Mouse (Mus musculus): ENCODE measurements around the gene Kncn. TPM values are rescaled to one million over a fixed set of nuclear protein-coding genes. Genes with fewer than 3 reads are reported as not detected.

Kncn gene
- polyA plus RNA-seq, 1 experiment from 2014 or later, result not detected

DNA sequence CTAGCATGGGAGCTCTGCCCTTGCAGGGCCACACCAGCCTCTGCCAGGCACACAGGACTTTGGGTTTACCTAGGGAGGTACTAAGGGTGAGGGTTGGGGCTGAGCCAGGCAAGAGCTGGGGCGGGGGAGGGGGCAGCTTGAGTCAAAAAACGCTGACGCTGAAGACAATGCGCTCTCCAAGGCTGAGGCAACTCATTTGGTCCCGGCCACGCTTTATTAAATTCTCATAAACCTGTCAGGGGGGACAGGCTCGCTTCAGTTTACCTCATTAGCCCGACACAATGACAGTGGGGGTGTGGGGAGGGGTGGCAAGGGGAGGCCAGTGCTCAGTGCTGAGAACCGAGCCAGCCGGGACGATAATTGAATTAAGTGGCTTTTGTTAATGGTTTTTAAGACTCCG lies 20.2 kb downstream of the Kncn start:
- Histone ChIP-seq H3K9me3 (ENCODE audit: control insufficient read depth, low read depth, low read length) (no peaks in the 10 kb centered on the region), H3K36me3 (ENCODE audit: control insufficient read depth, insufficient read depth, low read length) (no peaks in the 10 kb centered on the region), H3K27me3 (ENCODE audit: control insufficient read depth, insufficient read depth, low read length) (peaks cover 5% of the 10 kb centered on the region; the same call in 1 of the 2 replicates), H3K27ac (ENCODE audit: low read length) (no peak overlapping the region), H3K9ac (replicated peaks; ENCODE audit: low read depth, low read length) (no peak overlapping the region), H3K4me3 (ENCODE audit: low read depth, low read length) (no peak overlapping the region), H3K4me1 (ENCODE audit: control insufficient read depth, insufficient read depth, low read length) (no peaks in the 10 kb centered on the region), H3K4me2 (replicated peaks; ENCODE audit: low read depth, low read length) (no peak overlapping the region)
- 10% methylated on average over 12 of the region's 12 CpGs for WGBS
- no peak for ATAC-seq (ENCODE audit: insufficient number of reproducible peaks, insufficient read depth, low FRiP score, low read depth)

DNA sequence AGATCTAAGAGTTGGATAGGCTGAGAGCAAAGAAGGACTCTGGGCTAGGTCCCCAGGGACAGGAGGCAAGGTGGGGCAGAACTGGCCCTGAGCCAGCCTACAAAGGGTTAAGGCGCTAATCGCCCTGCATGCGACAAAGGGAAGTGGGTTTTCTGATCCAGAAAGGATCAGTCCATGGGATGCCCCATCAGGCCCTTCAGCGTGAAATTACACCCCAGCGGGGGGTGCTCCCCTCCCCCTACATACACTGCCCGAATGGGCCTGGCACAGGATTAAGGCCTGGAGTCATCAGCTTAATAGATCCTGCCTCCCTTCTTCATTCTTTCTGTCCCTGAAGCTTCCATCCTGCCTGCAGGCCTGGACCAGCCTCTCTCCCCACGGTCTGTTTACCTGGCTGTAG lies 21.5 kb downstream of the Kncn start:
- Histone ChIP-seq H3K4me2 (replicated peaks; ENCODE audit: low read depth, low read length) (no peak overlapping the region), H3K27ac (ENCODE audit: low read length) (no peak overlapping the region), H3K4me3 (ENCODE audit: low read depth, low read length) (no peak overlapping the region), H3K4me1 (ENCODE audit: control insufficient read depth, insufficient read depth, low read length) (no peaks in the 10 kb centered on the region), H3K9me3 (ENCODE audit: control insufficient read depth, low read depth, low read length) (no peaks in the 10 kb centered on the region), H3K27me3 (ENCODE audit: control insufficient read depth, insufficient read depth, low read length) (peaks cover 5% of the 10 kb centered on the region; the same call in 1 of the 2 replicates), H3K9ac (replicated peaks; ENCODE audit: low read depth, low read length) (no peak overlapping the region), H3K36me3 (ENCODE audit: control insufficient read depth, insufficient read depth, low read length) (no peaks in the 10 kb centered on the region)
- no peak for ATAC-seq (ENCODE audit: insufficient number of reproducible peaks, insufficient read depth, low FRiP score, low read depth)
- 13% methylated on average over 7 of the region's 7 CpGs for WGBS

DNA sequence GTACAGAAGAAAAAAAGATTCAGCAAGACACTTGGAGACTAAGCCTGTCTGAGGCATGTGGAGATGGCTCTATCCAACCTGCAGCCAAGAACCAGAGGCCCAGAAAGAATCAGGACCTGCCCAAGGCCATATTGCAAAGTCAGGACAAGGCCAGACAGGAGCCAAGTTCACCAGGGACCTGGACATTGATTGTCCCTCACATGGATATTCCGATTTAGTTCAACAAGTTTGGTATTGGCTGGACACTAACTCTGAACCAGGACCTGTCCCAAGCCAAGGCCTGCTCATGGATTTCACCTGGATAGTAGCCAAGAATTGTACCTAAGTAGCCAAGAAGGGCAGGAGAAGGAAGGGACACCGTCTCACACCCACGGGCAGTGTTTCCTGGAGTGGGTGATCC lies 22.6 kb downstream of the Kncn start:
- Histone ChIP-seq H3K4me1 (ENCODE audit: control insufficient read depth, insufficient read depth, low read length) (no peaks in the 10 kb centered on the region), H3K4me2 (replicated peaks; ENCODE audit: low read depth, low read length) (no peak overlapping the region), H3K36me3 (ENCODE audit: control insufficient read depth, insufficient read depth, low read length) (no peaks in the 10 kb centered on the region), H3K4me3 (ENCODE audit: low read depth, low read length) (no peak overlapping the region), H3K9me3 (ENCODE audit: control insufficient read depth, low read depth, low read length) (no peaks in the 10 kb centered on the region), H3K27me3 (ENCODE audit: control insufficient read depth, insufficient read depth, low read length) (peaks cover 5% of the 10 kb centered on the region; the same call in 1 of the 2 replicates), H3K9ac (replicated peaks; ENCODE audit: low read depth, low read length) (no peak overlapping the region), H3K27ac (ENCODE audit: low read length) (no peak overlapping the region)
- WGBS, result 83% methylated on average over 3 of the region's 3 CpGs
- no peak for ATAC-seq (ENCODE audit: insufficient number of reproducible peaks, insufficient read depth, low FRiP score, low read depth)

DNA sequence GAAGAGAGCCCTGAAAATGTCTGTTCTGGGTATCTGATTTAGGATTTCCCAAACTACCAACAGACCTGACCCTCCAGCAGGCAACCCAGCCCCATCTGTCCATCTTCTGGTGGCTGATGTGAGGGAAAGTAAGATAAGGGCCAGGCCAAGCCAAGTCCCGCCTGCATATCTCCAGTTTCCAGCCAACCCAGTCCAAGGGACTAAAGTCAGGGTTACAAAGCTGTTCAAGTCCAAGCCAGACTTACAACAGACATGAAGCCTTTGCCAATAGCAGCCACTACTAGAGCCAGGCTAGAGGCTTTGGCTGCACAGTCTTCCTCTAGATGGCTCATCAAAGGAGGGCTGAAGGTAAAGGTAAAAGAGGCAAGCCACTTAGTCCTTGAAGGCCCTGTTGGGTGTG lies 23.8 kb downstream of the Kncn start:
- Histone ChIP-seq H3K36me3 (ENCODE audit: control insufficient read depth, insufficient read depth, low read length) (no peaks in the 10 kb centered on the region), H3K9me3 (ENCODE audit: control insufficient read depth, low read depth, low read length) (no peaks in the 10 kb centered on the region), H3K4me2 (replicated peaks; ENCODE audit: low read depth, low read length) (no peak overlapping the region), H3K4me1 (ENCODE audit: control insufficient read depth, insufficient read depth, low read length) (no peaks in the 10 kb centered on the region), H3K4me3 (ENCODE audit: low read depth, low read length) (no peak overlapping the region), H3K27me3 (ENCODE audit: control insufficient read depth, insufficient read depth, low read length) (peaks cover 5% of the 10 kb centered on the region; the same call in 1 of the 2 replicates), H3K27ac (ENCODE audit: low read length) (no peak overlapping the region), H3K9ac (replicated peaks; ENCODE audit: low read depth, low read length) (no peak overlapping the region)
- 72% methylated on average over 1 of the region's 1 CpGs for WGBS
- ATAC-seq (ENCODE audit: insufficient number of reproducible peaks, insufficient read depth, low FRiP score, low read depth), result no peak

DNA sequence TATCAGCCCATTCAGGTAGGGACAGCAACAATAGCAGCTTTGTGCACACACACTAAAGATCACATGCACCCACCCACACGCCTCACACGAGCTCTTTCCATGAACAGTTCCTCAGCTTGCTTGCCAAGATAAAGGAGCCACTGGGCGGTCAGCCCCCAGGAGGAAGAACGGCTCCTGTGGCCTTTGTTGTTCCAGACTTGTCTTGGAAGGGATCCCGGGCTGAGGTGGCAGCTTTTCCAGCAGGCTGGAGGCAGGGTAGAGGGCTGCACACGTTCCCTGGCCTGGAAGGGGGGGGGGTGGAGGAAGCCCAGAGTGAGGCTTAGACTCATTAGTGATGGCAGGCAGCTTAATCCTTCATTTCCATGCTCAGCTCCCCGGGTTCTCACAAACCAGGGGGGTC lies 24.4 kb downstream of the Kncn start:
- Histone ChIP-seq H3K4me1 (ENCODE audit: control insufficient read depth, insufficient read depth, low read length) (no peaks in the 10 kb centered on the region), H3K27me3 (ENCODE audit: control insufficient read depth, insufficient read depth, low read length) (peaks cover 5% of the 10 kb centered on the region; the same call in 1 of the 2 replicates), H3K27ac (ENCODE audit: low read length) (no peak overlapping the region), H3K4me2 (replicated peaks; ENCODE audit: low read depth, low read length) (no peak overlapping the region), H3K9me3 (ENCODE audit: control insufficient read depth, low read depth, low read length) (no peaks in the 10 kb centered on the region), H3K9ac (replicated peaks; ENCODE audit: low read depth, low read length) (no peak overlapping the region), H3K4me3 (ENCODE audit: low read depth, low read length) (no peak overlapping the region), H3K36me3 (ENCODE audit: control insufficient read depth, insufficient read depth, low read length) (no peaks in the 10 kb centered on the region)
- ATAC-seq (ENCODE audit: insufficient number of reproducible peaks, insufficient read depth, low FRiP score, low read depth), result no peak
- WGBS, result 23% methylated on average over 7 of the region's 7 CpGs

DNA sequence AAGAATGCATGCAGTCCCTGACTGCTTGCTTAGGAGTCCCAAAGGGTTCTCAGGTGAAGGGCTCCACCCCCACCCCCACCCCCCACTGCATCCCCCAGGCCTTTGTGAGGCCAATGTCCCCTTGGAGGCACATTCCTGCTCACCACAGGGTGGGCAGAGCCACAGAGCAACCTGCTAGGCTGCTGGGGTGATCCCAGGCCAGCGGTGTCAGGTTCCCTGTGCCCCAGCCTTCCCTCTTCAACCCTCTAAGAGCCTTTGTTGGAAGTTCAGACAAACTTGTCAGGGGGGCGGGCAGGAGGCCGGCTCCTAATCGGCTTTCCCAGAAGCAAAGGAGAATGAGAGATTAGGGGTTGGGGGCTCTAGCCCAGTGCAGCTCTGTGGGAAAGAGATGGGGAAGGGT lies 27.4 kb downstream of the Kncn start:
- WGBS, result 11% methylated on average over 4 of the region's 4 CpGs
- no peak overlapping the region for H3K27ac ChIP-seq (ENCODE audit: low read length)
- H3K27me3 ChIP-seq (ENCODE audit: control insufficient read depth, insufficient read depth, low read length), result peaks cover 2% of the 10 kb centered on the region; the same call in 1 of the 2 replicates

DNA sequence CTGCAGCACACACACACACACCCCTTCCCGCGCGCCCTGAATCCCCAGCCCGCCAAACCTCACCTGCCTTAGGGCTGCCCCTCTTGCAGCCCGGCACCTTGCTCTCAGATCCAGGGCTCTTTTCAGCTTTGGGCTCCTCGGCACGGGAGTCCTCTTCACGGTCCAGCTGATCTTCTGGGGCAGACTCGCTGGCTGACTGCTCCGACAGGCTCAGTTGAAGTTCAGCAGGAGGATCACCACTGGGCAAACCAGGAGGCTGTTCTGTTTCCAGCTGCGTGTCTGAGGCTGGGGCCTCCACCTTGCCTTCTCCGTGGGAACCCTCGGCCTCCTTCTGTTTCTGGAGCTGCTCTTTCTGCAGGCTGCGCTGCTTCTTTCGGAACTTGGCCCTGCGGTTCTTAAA lies 35.7 kb downstream of the Kncn start:
- Histone ChIP-seq H3K9me3 (ENCODE audit: control insufficient read depth, low read depth, low read length) (no peaks in the 10 kb centered on the region), H3K4me3 (ENCODE audit: low read depth, low read length) (no peak overlapping the region), H3K27me3 (ENCODE audit: control insufficient read depth, insufficient read depth, low read length) (peaks cover 10% of the 10 kb centered on the region; the same call in 1 of the 2 replicates), H3K4me1 (ENCODE audit: control insufficient read depth, insufficient read depth, low read length) (no peaks in the 10 kb centered on the region), H3K27ac (ENCODE audit: low read length) (no peak overlapping the region), H3K9ac (replicated peaks; ENCODE audit: low read depth, low read length) (no peak overlapping the region), H3K4me2 (replicated peaks; ENCODE audit: low read depth, low read length) (no peak overlapping the region), H3K36me3 (ENCODE audit: control insufficient read depth, insufficient read depth, low read length) (no peaks in the 10 kb centered on the region)
- ATAC-seq (ENCODE audit: insufficient number of reproducible peaks, insufficient read depth, low FRiP score, low read depth), result no peak
- WGBS, result 78% methylated on average over 16 of the region's 16 CpGs

More for the DNA sequence above, 27.4 kb downstream of the Kncn start:
- H3K4me2 ChIP-seq (replicated peaks; ENCODE audit: low read depth, low read length), result no peak overlapping the region
- ATAC-seq (ENCODE audit: insufficient number of reproducible peaks, insufficient read depth, low FRiP score, low read depth), result no peak
- H3K4me1 ChIP-seq (ENCODE audit: control insufficient read depth, insufficient read depth, low read length), result no peaks in the 10 kb centered on the region
- no peaks in the 10 kb centered on the region for H3K9me3 ChIP-seq (ENCODE audit: control insufficient read depth, low read depth, low read length)
- no peak overlapping the region for H3K9ac ChIP-seq (replicated peaks; ENCODE audit: low read depth, low read length)
- no peak overlapping the region for H3K4me3 ChIP-seq (ENCODE audit: low read depth, low read length)
- H3K36me3 ChIP-seq (ENCODE audit: control insufficient read depth, insufficient read depth, low read length), result no peaks in the 10 kb centered on the region

DNA sequence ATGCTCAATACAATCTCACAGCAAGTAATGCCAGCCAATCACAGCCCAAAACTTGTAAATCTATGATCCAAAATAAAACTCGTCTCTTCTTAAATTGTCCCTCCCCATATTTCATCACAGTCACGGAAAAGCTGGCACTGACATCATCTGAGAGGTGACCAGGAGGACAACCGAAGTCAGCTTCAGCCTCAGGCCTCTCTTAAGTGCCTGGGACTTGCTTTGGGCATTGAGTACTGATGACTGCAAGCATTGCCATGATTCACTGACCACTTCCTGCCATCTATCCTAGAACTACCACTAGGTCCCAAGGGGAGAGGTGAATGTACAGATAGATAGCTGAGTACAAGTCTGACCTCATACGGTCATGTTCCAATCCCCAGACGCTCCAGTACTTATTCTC lies 38.5 kb downstream of the Kncn start:
- no peak overlapping the region for H3K4me3 ChIP-seq (ENCODE audit: low read depth, low read length)
- no peak overlapping the region for H3K27ac ChIP-seq (ENCODE audit: low read length)
- H3K36me3 ChIP-seq (ENCODE audit: control insufficient read depth, insufficient read depth, low read length), result no peaks in the 10 kb centered on the region
- 85% methylated on average over 5 of the region's 5 CpGs for WGBS
- H3K4me1 ChIP-seq (ENCODE audit: control insufficient read depth, insufficient read depth, low read length), result no peaks in the 10 kb centered on the region
- no peak for ATAC-seq (ENCODE audit: insufficient number of reproducible peaks, insufficient read depth, low FRiP score, low read depth)
- H3K27me3 ChIP-seq (ENCODE audit: control insufficient read depth, insufficient read depth, low read length), result peaks cover 8% of the 10 kb centered on the region; the same call in 1 of the 2 replicates
- no peak overlapping the region for H3K4me2 ChIP-seq (replicated peaks; ENCODE audit: low read depth, low read length)
- H3K9ac ChIP-seq (replicated peaks; ENCODE audit: low read depth, low read length), result no peak overlapping the region
- no peaks in the 10 kb centered on the region for H3K9me3 ChIP-seq (ENCODE audit: control insufficient read depth, low read depth, low read length)

DNA sequence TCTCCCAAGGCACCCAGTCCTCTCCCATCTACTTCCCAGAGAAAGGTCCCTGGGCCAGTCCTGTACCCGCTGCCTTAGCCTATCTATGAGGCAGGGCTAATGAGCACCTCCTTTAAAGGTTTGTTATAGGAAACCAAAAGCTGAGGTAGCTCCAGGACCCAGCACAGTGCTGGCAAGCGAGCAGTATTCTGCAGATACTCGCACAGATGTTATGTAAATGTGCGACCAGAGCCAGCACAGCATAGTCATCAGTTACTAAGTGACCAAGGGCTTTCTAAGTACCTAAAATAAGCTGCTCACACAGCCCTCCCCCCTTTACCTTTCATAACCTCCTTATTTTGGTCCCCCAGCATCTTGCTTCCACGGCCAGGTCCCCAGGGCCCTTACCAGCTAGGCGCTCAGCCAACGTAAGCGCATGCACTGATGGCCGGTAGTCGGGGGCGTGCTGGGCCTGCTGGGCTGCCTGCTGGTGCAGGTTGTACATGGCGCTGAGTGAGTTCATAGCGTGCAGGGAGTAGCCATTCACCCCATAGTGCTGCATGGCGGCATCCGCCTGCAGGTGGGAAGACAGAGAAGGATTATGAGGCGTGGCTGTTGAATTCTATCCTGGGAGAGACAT lies 39.2 kb downstream of the Kncn start:
- ATAC-seq (ENCODE audit: insufficient number of reproducible peaks, insufficient read depth, low FRiP score, low read depth), result no peak
- H3K27ac ChIP-seq (ENCODE audit: low read length), result no peak overlapping the region
- H3K4me3 ChIP-seq (ENCODE audit: low read depth, low read length), result no peak overlapping the region
- no peaks in the 10 kb centered on the region for H3K9me3 ChIP-seq (ENCODE audit: control insufficient read depth, low read depth, low read length)
- WGBS, result 73% methylated on average over 16 of the region's 16 CpGs
- H3K9ac ChIP-seq (replicated peaks; ENCODE audit: low read depth, low read length), result no peak overlapping the region
- no peaks in the 10 kb centered on the region for H3K36me3 ChIP-seq (ENCODE audit: control insufficient read depth, insufficient read depth, low read length)
- no peaks in the 10 kb centered on the region for H3K4me1 ChIP-seq (ENCODE audit: control insufficient read depth, insufficient read depth, low read length)
- no peak overlapping the region for H3K4me2 ChIP-seq (replicated peaks; ENCODE audit: low read depth, low read length)
- peaks cover 8% of the 10 kb centered on the region for H3K27me3 ChIP-seq (ENCODE audit: control insufficient read depth, insufficient read depth, low read length)

Measured in stomach, embryonic 14.5 days (tissue).